Mouse (Mus musculus) liver, adult 2 months (tissue): ENCODE measurements at regions not wholly inside any gene's neighbourhood (a gene's known extent, or its start where the extent isn't known, plus 50 kb on each side); places are given as distances from the start of the nearest gene placed in this dataset.

Source experiments
- CTCF ChIP-seq: fragments of 200-500 bp; IDR thresholded peaks from 2 replicates; pipeline ENCODE4 v1.5.1; 2011; ENCODE audit warnings: low read depth, low read length, control low read depth
- POLR2A ChIP-seq: fragments of 200-500 bp; IDR thresholded peaks from 2 replicates; pipeline ENCODE4 v1.6.1; 2011; ENCODE audit warnings: low read length, control low read depth; ENCODE audit not compliant: insufficient read depth; ENCODE audit errors: extremely low read depth

DNA sequence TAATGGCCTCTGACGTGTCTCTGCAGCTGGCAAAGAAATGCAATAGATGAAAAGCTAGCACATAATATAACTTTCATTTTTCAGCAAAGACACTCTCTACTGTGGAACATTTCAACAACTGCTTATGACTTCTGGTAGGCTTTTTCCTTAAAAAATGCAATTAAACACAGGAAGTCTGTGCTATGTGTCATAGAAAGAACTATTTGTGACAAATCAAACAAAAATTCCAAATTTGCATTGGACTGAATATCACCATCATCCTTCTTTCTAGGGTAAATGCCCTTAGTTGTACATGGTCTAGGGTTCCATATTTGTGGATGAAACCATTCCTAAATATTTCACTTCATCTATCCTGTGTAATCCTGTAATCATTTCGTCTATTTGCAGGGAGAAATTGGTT is 1702.0 kb upstream of the Slc10a2 start:
- TF ChIP-seq CTCF (no peak), POLR2A (no peak)
